15 mouse cellular contexts compared by ENCODE assay signal in the genomic region with DNA sequence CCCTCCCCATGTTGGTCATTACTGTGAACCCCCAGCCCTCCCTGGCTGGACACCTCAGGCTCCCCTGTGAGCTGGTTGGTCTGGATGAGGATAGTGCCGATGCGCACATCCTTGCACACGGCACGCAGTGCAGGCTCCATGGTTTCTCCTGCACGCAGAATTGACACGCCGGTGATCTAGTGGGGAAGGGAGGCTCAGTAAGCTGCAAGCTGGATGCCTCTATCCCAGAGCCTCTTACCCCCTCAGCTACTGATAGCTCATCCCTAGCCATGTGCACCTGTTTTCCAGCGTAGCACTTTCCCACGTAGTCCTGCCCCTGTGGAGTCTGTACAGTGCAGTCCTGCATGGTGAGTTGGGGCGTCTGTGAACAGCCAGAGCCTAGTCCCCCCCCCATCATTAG.
"Had no signal": no experiment of that assay in that cellular context is flagged by ENCODE, and none has a peak within 500 bp of the region (broad histone marks: within the 10 kb centered on the region; RNA-seq: fewer than 3 reads in every experiment).

No protein-coding gene starts in this region.

- H3K27ac ChIP-seq: kidney, embryonic 15.5 days; left cerebral cortex, adult 2 months; limb, embryonic 15.5 days; midbrain, embryonic 12.5 days; neural tube, embryonic 12.5 days had no signal

- H3K4me3 ChIP-seq: kidney, embryonic 15.5 days; left cerebral cortex, adult 2 months; limb, embryonic 15.5 days; liver, embryonic 15.5 days; midbrain, embryonic 12.5 days; neural tube, embryonic 12.5 days had no signal

- H3K9ac ChIP-seq: kidney, embryonic 15.5 days; limb, embryonic 15.5 days; liver, embryonic 15.5 days; lung, embryonic 14.5 days; midbrain, embryonic 12.5 days; neural tube, embryonic 12.5 days had no signal

- H3K4me2 ChIP-seq: kidney, embryonic 15.5 days; limb, embryonic 15.5 days; liver, embryonic 15.5 days; lung, embryonic 14.5 days; midbrain, embryonic 12.5 days; neural tube, embryonic 12.5 days had no signal

- H3K27me3 ChIP-seq: kidney, embryonic 15.5 days; limb, embryonic 15.5 days; liver, embryonic 15.5 days; midbrain, embryonic 12.5 days; neural tube, embryonic 12.5 days had no signal

- DNase-seq: kidney, adult 2 months; kidney, postnatal 14 days; lung, embryonic 14.5 days; lung, postnatal 10 days; lung, postnatal 4 days; retina, postnatal 1 day; right cerebral cortex, postnatal 14 days; thymus, adult 18-20 months; thymus, postnatal 14 days had no signal

- H3K9me3 ChIP-seq: kidney, embryonic 15.5 days; limb, embryonic 15.5 days; liver, embryonic 15.5 days; midbrain, embryonic 12.5 days; neural tube, embryonic 12.5 days had no signal

- H3K4me1 ChIP-seq: kidney, embryonic 15.5 days; midbrain, embryonic 12.5 days; neural tube, embryonic 12.5 days had no signal
